Mouse (Mus musculus) small intestine, adult 2 months (tissue): ENCODE measurements at regions not wholly inside any gene's neighbourhood (a gene's known extent, or its start where the extent isn't known, plus 50 kb on each side); places are given as distances from the start of the nearest gene placed in this dataset.

ENCODE experiments used
- H3K27ac ChIP-seq: fragments of 200-500 bp; 2 replicates; pipeline ENCODE4 v1.5.1; 2012; ENCODE audit warnings: low read depth, low read length, control low read depth, inconsistent platforms; ENCODE audit not compliant: insufficient read depth
- H3K27me3 ChIP-seq: fragments of 200-500 bp; 2 replicates; pipeline ENCODE4 v1.6.1; 2012; ENCODE audit warnings: mild to moderate bottlenecking, moderate library complexity, low read length, inconsistent platforms; ENCODE audit not compliant: control insufficient read depth, insufficient read depth
- H3K36me3 ChIP-seq: fragments of 200-500 bp; 2 replicates; pipeline ENCODE4 v1.6.1; 2012; ENCODE audit warnings: mild to moderate bottlenecking, low read length, control low read depth, inconsistent platforms; ENCODE audit not compliant: control insufficient read depth, insufficient read depth
- H3K4me1 ChIP-seq: fragments of 200-500 bp; 2 replicates; pipeline ENCODE4 v1.6.1; 2012; ENCODE audit warnings: low read length, inconsistent platforms, mixed read lengths; ENCODE audit not compliant: control insufficient read depth, insufficient read depth, insufficient read length
- H3K4me3 ChIP-seq: fragments of 200-500 bp; 2 replicates; pipeline ENCODE4 v1.5.1; 2012; ENCODE audit warnings: low read depth, mild to moderate bottlenecking, control low read depth, inconsistent platforms, low read length, moderate library complexity
- CTCF ChIP-seq: fragments of 200-500 bp; IDR thresholded peaks from 2 replicates; pipeline ENCODE4 v1.5.1; 2012; ENCODE audit warnings: low read depth, mild to moderate bottlenecking, control low read depth, inconsistent platforms, low read length, moderate library complexity, mixed read lengths; ENCODE audit not compliant: insufficient replicate concordance, insufficient read length; ENCODE audit errors: extremely low read depth
- POLR2A ChIP-seq: fragments of 200-500 bp; IDR thresholded peaks from 2 replicates; pipeline ENCODE4 v1.6.1; 2012; ENCODE audit warnings: low read depth, mild to moderate bottlenecking, control low read depth, inconsistent platforms, low read length, moderate library complexity
- WGBS: fragments of 180-500 bp; shearing (Covaris S2); methylation state at CpG from one replicate; pipeline ENCODE4 v1.1.7; 2018; 5-methylcytosine and 5-hydroxymethylcytosine counted together

GRCm38 (mm10) chr12:39742156-39743063, 295.4 kb downstream of the Arl4a start:
- no peak overlapping the region for H3K4me3 ChIP-seq
- no peak overlapping the region for H3K27ac ChIP-seq
- H3K27me3 ChIP-seq = no peaks in the 10 kb centered on the region
- 67% methylated on average over 11 of the region's 11 CpGs for WGBS
- H3K36me3 ChIP-seq = no peaks in the 10 kb centered on the region
- TF ChIP-seq CTCF = no peak
- TF ChIP-seq POLR2A = no peak
- H3K4me1 ChIP-seq = no peaks in the 10 kb centered on the region

DNA sequence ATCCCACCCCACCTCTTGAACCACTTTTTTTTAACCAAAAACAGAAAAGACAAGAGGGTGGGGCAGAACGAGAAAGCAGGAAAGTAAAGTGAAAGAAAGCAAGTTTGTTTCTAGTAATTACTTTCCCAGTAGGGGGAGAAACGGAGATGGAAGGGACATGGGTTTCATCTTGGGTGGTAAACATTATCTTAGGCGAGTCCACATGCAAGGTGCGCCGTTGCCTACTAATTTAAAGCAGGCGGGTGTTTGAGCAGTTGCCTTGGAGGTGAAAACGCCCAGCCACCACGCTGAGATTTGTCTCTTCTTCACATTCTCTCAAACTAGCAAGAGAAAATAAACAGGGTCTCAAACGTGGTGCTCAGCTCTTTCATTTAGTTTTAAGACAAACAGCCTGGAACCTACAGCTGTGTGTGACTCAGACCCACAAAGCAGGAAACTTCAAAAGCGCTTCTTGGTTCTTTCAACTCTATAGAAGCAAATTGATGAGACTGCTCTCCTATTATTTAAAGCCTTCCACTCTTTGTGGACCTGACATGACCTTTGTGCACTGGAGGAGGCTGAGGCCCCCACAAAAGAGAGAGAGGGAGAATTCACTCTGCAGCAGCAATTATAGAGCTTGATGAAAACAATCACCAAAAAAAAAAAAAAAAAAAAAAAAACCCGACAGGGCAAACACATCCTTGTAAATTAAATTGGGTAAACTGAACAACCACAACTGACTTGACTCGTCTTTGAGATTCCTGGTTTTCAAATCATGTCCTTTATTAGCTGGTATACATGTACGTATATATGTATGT, 296.6 kb downstream of the Arl4a start:
- H3K27me3 ChIP-seq = no peaks in the 10 kb centered on the region
- WGBS = 41% methylated on average over 13 of the region's 13 CpGs
- no peak for TF ChIP-seq POLR2A
- no peak for TF ChIP-seq CTCF
- no peaks in the 10 kb centered on the region for H3K36me3 ChIP-seq
- no peak overlapping the region for H3K27ac ChIP-seq
- H3K4me1 ChIP-seq = no peaks in the 10 kb centered on the region
- no peak overlapping the region for H3K4me3 ChIP-seq

DNA sequence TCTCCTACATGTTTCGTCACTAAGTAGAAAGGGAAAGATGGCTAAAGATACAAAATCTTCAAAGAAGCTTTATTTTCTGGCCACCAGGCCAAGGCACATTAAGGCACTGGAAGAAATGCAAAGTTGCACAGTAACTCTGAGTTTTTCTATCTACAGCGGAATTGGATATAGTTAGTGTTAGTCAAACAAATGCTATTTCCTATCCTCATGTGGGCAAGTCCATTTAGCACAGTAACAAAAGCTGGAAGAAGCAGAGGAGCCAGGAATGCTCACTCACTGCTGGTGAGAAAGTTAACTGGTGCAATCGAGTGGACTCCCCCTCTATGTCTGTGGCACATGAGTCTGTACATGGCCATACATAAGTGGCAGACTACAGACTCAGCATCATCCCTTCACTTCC, 300.9 kb downstream of the Arl4a start:
- WGBS = 87% methylated on average over 3 of the region's 3 CpGs
- Histone ChIP-seq H3K4me1 (no peaks in the 10 kb centered on the region), H3K4me3 (no peak overlapping the region), H3K36me3 (no peaks in the 10 kb centered on the region), H3K27me3 (no peaks in the 10 kb centered on the region), H3K27ac (no peak overlapping the region)
- no peak for TF ChIP-seq POLR2A

- no peak for TF ChIP-seq CTCF
- no peak for TF ChIP-seq POLR2A
- WGBS = 47% methylated on average over 9 of the region's 9 CpGs
- Histone ChIP-seq H3K27ac (no peak overlapping the region), H3K36me3 (no peaks in the 10 kb centered on the region), H3K27me3 (no peaks in the 10 kb centered on the region), H3K4me1 (no peaks in the 10 kb centered on the region), H3K4me3 (no peak overlapping the region)
Measured at GRCm38 (mm10) chr12:39736097-39736920, 301.5 kb downstream of the Arl4a start.

DNA sequence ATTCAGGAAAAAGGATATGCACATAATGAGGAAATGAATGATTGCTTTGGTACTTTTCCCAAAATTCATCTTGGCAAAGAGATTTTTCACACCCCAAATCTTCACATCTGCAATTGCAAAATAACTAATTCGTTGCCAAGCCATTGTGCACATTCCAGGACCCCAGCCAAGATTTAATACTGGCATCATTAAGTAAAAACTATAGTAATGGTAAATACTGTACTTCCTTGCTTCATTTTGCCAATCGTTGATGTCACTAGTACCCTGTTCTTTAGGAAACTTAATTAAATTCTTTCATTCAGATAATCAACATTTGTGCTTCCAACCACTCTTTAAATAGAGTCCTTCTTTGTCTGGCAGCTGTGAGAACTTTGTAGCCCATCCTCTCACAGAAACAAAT, 303.6 kb downstream of the Arl4a start:
- Histone ChIP-seq H3K4me1 (no peaks in the 10 kb centered on the region), H3K27ac (no peak overlapping the region), H3K4me3 (no peak overlapping the region), H3K36me3 (no peaks in the 10 kb centered on the region), H3K27me3 (no peaks in the 10 kb centered on the region)
- WGBS = 34% methylated on average over 2 of the region's 2 CpGs
- TF ChIP-seq CTCF = no peak
- TF ChIP-seq POLR2A = no peak

- WGBS = 60% methylated on average over 3 of the region's 3 CpGs
- Histone ChIP-seq H3K4me3 (no peak overlapping the region), H3K36me3 (no peaks in the 10 kb centered on the region), H3K4me1 (no peaks in the 10 kb centered on the region), H3K27me3 (no peaks in the 10 kb centered on the region), H3K27ac (no peak overlapping the region)
- TF ChIP-seq POLR2A (no peak), CTCF (no peak)
Measured at GRCm38 (mm10) chr12:39731177-39731576, 306.6 kb downstream of the Arl4a start.
